Mouse (Mus musculus) hindbrain, embryonic 15.5 days (tissue): ENCODE results near the gene Fcrl6. TPM values are rescaled to one million over a fixed set of nuclear protein-coding genes. Genes with fewer than 3 reads are reported as not detected.

Source experiments
- ATAC-seq: fragments of 200-750 bp; cut with Nextera tagmentation; 2 replicates; pipeline ENCODE4 v1.8.0; 2017; ENCODE audit warnings: low read depth, moderate number of reproducible peaks, moderate TSS enrichment; ENCODE audit not compliant: low FRiP score
- H3K27ac ChIP-seq: fragments of 300-500 bp; sonication (generic); replicated peaks from 2 replicates; pipeline ENCODE4 v1.5.1; 2015; ENCODE audit warnings: mild to moderate bottlenecking, inconsistent platforms
- H3K27me3 ChIP-seq: fragments of 300-500 bp; sonication (generic); 2 replicates; pipeline ENCODE4 v1.6.1; 2015; ENCODE audit warnings: control low read depth, inconsistent platforms
- H3K36me3 ChIP-seq: fragments of 300-500 bp; sonication (generic); 2 replicates; pipeline ENCODE4 v1.6.1; 2015; ENCODE audit warnings: control low read depth, inconsistent platforms
- H3K4me1 ChIP-seq: fragments of 300-500 bp; sonication (generic); replicated peaks from 2 replicates; pipeline ENCODE4 v1.6.1; 2015; ENCODE audit warnings: control low read depth, inconsistent platforms
- H3K4me2 ChIP-seq: fragments of 300-500 bp; sonication (generic); 2 replicates; pipeline ENCODE4 v1.6.1; 2015; ENCODE audit warnings: moderate library complexity, mild to moderate bottlenecking, inconsistent platforms
- H3K4me3 ChIP-seq: fragments of 300-500 bp; sonication (generic); 2 replicates; pipeline ENCODE4 v1.5.1; 2015; ENCODE audit warnings: mild to moderate bottlenecking, inconsistent platforms
- H3K9ac ChIP-seq: fragments of 300-500 bp; sonication (generic); 2 replicates; pipeline ENCODE4 v1.6.1; 2015; ENCODE audit warnings: inconsistent platforms
- H3K9me3 ChIP-seq: fragments of 300-500 bp; sonication (generic); 2 replicates; pipeline ENCODE4 v1.6.1; 2016; ENCODE audit warnings: control low read depth, inconsistent platforms
- WGBS: fragments of 180-500 bp; shearing (Covaris S2); methylation state at CpG from one replicate; pipeline ENCODE4 v1.1.7; 2015; 5-methylcytosine and 5-hydroxymethylcytosine counted together
- polyA plus RNA-seq: library from polyadenylated mRNA; unstranded; fragments of >200 nt; fragmentation: Nextera tagmentation; extraction: Ambion mirVana; gene quantifications from 2 replicates; pipeline ENCODE4 v1.2.1, GENCODE M21; 2015

Gene Fcrl6
- 0.22 and 0.26 TPM in 2 replicates for polyA plus RNA-seq

DNA sequence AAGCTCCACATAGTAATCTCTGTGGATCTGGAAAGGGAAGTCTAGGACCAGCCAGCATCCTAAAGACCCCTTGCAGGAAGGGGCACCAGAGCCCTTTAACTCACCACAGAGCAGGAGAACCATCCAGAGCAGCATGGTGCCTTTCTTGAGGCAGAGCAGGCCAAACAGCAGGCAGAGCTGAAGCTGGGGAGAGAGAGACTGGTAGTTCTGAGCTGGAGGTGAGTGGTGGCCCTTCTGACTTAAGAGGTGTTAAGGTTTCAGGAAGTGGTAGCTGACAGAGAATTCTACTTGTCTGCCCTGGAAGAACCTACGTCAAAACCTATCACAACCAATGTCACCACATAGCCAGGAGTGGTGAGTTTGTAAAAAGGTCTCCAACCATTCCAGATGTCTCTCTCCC is at the start of gene Fcrl6:
Gene Fcrl6, minus strand, starts transcription at position 226 of the 400 bp plus-strand sequence.
- H3K4me1 ChIP-seq, result no peaks in the 10 kb centered on the region
- no peak for ATAC-seq
- H3K4me3 ChIP-seq, result no peak within 1 kb of the TSS
- no peak within 1 kb of the TSS for H3K9ac ChIP-seq
- H3K27me3 ChIP-seq, result no peaks in the 10 kb centered on the region
- no peaks in the 10 kb centered on the region for H3K9me3 ChIP-seq
- H3K4me2 ChIP-seq, result no peak within 1 kb of the TSS
- no peak within 1 kb of the TSS for H3K27ac ChIP-seq
- no peaks in the 10 kb centered on the region for H3K36me3 ChIP-seq
- WGBS, result 80% methylated on average over 1 of the region's 1 CpGs

DNA sequence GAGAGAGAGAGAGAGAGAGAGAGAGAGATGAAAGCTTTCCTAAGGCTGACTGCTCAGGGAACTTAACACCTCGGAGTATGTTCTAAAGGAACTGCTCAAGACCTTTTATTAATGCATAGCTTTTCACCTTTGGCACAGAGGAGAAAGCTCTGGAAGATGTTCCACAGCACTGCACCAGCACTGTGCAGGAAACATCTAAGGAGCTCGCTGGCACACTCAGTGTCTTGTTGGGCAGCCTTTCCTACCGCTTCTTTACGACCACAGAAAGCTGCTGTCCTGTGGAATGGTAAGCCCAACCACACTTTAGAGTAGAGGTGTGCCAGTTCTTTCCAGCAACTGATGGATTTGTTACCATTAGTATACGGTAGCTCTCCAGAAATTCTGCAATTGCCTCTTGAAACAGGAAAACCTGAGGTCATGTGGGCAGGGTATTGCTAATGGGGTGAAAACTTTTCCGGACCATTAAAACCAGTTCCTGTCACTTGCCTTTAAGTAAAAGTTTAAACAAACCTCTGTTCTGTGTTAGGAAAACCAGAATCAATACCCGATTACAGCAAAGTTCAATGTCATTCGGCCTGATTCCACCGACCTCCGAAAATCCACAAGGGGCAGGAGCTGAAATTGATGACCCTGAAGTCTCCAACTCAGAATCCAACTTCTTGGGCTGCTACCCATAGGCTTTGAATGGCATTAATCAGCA is 49.1 kb upstream of the Fcrl6 start:
- H3K4me1 ChIP-seq, result no peaks in the 10 kb centered on the region
- ATAC-seq, result no peak
- no peaks in the 10 kb centered on the region for H3K27me3 ChIP-seq
- 85% methylated on average over 10 of the region's 10 CpGs for WGBS
- H3K4me3 ChIP-seq, result no peak overlapping the region
- H3K4me2 ChIP-seq, result no peak overlapping the region
- H3K27ac ChIP-seq, result no peak overlapping the region
- no peak overlapping the region for H3K9ac ChIP-seq
- H3K36me3 ChIP-seq, result no peaks in the 10 kb centered on the region
- no peaks in the 10 kb centered on the region for H3K9me3 ChIP-seq

- Histone ChIP-seq H3K4me1 (no peaks in the 10 kb centered on the region), H3K9me3 (no peaks in the 10 kb centered on the region)
Observed at GRCm38 (mm10) chr1:172650519-172651287, 48.4 kb upstream of the Fcrl6 start.

GRCm38 (mm10) chr1:172649396-172649795 is 47.0 kb upstream of the Fcrl6 start:
- Histone ChIP-seq H3K4me1 (no peaks in the 10 kb centered on the region), H3K4me2 (no peak overlapping the region), H3K9ac (no peak overlapping the region), H3K4me3 (no peak overlapping the region), H3K27ac (no peak overlapping the region), H3K27me3 (no peaks in the 10 kb centered on the region), H3K36me3 (no peaks in the 10 kb centered on the region), H3K9me3 (no peaks in the 10 kb centered on the region)
- ATAC-seq, result no peak
- 83% methylated on average over 9 of the region's 9 CpGs for WGBS

More at GRCm38 (mm10) chr1:172650519-172651287, 48.4 kb upstream of the Fcrl6 start:
- 62% methylated on average over 8 of the region's 8 CpGs for WGBS
- no peaks in the 10 kb centered on the region for H3K36me3 ChIP-seq
- H3K4me3 ChIP-seq, result no peak overlapping the region
- no peak for ATAC-seq
- H3K27me3 ChIP-seq, result no peaks in the 10 kb centered on the region
- no peak overlapping the region for H3K4me2 ChIP-seq
- H3K9ac ChIP-seq, result no peak overlapping the region
- no peak overlapping the region for H3K27ac ChIP-seq

DNA sequence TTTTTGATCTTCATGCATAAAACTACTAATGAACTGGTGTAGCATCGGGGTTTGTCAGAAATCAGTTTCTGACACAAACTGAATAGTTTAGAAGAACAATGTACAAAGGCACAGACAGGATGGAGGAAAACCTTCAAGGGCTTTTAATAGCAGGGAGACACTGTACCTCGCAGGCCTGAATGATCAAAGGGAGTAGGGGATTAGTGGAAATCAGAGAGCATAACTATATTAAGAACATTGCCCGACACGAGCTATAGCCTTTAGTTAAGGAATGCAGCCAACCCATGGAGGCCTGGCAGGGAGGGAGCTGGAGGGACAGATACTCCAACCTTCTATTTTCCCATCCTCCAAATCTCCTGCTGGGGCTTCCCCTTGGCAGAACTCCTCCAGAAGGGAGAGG is 44.9 kb upstream of the Fcrl6 start:
- H3K4me1 ChIP-seq, result no peaks in the 10 kb centered on the region
- WGBS, result 55% methylated on average over 4 of the region's 4 CpGs
- H3K4me2 ChIP-seq, result no peak overlapping the region
- no peak overlapping the region for H3K9ac ChIP-seq
- no peaks in the 10 kb centered on the region for H3K27me3 ChIP-seq
- no peak for ATAC-seq
- no peaks in the 10 kb centered on the region for H3K9me3 ChIP-seq
- H3K36me3 ChIP-seq, result no peaks in the 10 kb centered on the region
- no peak overlapping the region for H3K27ac ChIP-seq
- no peak overlapping the region for H3K4me3 ChIP-seq

- Histone ChIP-seq H3K4me1 (no peaks in the 10 kb centered on the region), H3K9me3 (no peaks in the 10 kb centered on the region), H3K4me2 (no peak overlapping the region), H3K9ac (no peak overlapping the region), H3K36me3 (no peaks in the 10 kb centered on the region), H3K27me3 (no peaks in the 10 kb centered on the region), H3K27ac (no peak overlapping the region), H3K4me3 (no peak overlapping the region)
- WGBS, result 68% methylated on average over 2 of the region's 2 CpGs
- no peak for ATAC-seq
Observed at GRCm38 (mm10) chr1:172638781-172639180, 36.4 kb upstream of the Fcrl6 start.

- H3K9me3 ChIP-seq, result no peaks in the 10 kb centered on the region
- H3K4me3 ChIP-seq, result no peak overlapping the region
- WGBS, result 76% methylated on average over 4 of the region's 4 CpGs
- H3K4me2 ChIP-seq, result no peak overlapping the region
- no peak for ATAC-seq
- H3K4me1 ChIP-seq, result no peaks in the 10 kb centered on the region
- H3K9ac ChIP-seq, result no peak overlapping the region
- H3K27ac ChIP-seq, result no peak overlapping the region
- H3K27me3 ChIP-seq, result no peaks in the 10 kb centered on the region
- no peaks in the 10 kb centered on the region for H3K36me3 ChIP-seq
Observed at GRCm38 (mm10) chr1:172637801-172638200, 35.5 kb upstream of the Fcrl6 start.

GRCm38 (mm10) chr1:172636266-172636665 is 33.9 kb upstream of the Fcrl6 start:
- H3K36me3 ChIP-seq, result no peaks in the 10 kb centered on the region
- H3K27ac ChIP-seq, result no peak overlapping the region
- no peaks in the 10 kb centered on the region for H3K4me1 ChIP-seq
- H3K4me3 ChIP-seq, result no peak overlapping the region
- no peaks in the 10 kb centered on the region for H3K9me3 ChIP-seq
- H3K27me3 ChIP-seq, result no peaks in the 10 kb centered on the region
- no peak for ATAC-seq
- H3K9ac ChIP-seq, result no peak overlapping the region
- H3K4me2 ChIP-seq, result no peak overlapping the region
- WGBS, result 90% methylated on average over 5 of the region's 5 CpGs

- H3K27me3 ChIP-seq, result no peaks in the 10 kb centered on the region
- H3K4me3 ChIP-seq, result no peak overlapping the region
- ATAC-seq, result no peak
- no peak overlapping the region for H3K4me2 ChIP-seq
- H3K4me1 ChIP-seq, result no peaks in the 10 kb centered on the region
- 53% methylated on average over 4 of the region's 4 CpGs for WGBS
- H3K27ac ChIP-seq, result peak overlapping the region; percentile 45
- H3K36me3 ChIP-seq, result no peaks in the 10 kb centered on the region
- no peak overlapping the region for H3K9ac ChIP-seq
- no peaks in the 10 kb centered on the region for H3K9me3 ChIP-seq
Observed at GRCm38 (mm10) chr1:172635258-172635657, 32.9 kb upstream of the Fcrl6 start.

GRCm38 (mm10) chr1:172634136-172634535 is 31.8 kb upstream of the Fcrl6 start:
- Histone ChIP-seq H3K4me1 (no peaks in the 10 kb centered on the region), H3K27me3 (no peaks in the 10 kb centered on the region), H3K9me3 (no peaks in the 10 kb centered on the region), H3K4me2 (no peak overlapping the region), H3K27ac (no peak overlapping the region), H3K4me3 (no peak overlapping the region), H3K9ac (no peak overlapping the region), H3K36me3 (no peaks in the 10 kb centered on the region)
- 90% methylated on average over 2 of the region's 2 CpGs for WGBS
- ATAC-seq, result no peak

DNA sequence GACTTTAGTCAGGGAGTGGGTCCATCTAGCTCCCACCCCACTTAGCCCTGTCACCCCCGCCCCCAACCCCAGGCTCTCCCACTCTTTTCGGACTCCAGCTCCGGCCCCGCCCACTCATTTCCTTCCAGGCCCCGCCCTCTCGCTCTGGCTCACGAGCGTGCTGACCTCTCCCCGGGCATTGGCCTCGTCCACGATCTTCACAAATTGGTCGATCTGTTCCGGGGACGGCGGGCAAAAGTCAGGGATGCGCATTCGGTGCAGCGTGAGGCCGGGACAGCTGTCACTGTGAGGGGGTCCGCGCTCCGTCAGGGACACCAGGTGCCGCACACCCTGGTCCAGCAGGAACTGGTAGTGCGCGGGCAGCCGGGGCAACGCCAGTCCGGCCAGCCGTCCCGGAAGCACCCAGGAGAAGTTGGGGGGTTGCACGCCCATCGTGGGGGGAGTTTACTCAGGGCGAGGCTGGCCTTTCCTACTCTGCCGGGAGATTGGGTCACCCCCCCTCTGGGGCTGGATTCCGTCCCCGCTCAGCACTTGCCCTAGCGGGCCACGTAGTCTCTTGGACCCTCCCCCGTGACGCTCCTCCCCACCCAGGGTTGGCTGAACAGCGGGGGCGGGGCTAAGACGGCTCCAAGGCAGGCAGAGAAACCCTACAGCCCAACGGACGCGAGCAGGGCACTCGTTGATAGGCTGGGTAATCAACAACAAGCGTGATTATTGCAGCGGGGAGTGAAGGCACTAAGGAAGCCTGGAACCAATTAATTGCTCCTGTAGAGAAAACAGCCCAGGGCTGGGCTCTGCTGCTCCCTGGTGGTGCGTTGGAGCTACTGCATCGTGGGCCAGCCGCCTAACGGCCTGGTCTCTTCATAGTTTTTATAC is 30.3 kb upstream of the Fcrl6 start, which contains the start of gene Dusp23:
Gene Dusp23, minus strand, starts transcription at position 512 of the 876 bp plus-strand sequence.
- Histone ChIP-seq H3K4me2 (peak within 1 kb of the TSS; percentile 74), H3K4me3 (peak within 1 kb of the TSS; percentile 63), H3K4me1 (no peaks in the 10 kb centered on the region), H3K9ac (peak within 1 kb of the TSS; percentile 65), H3K36me3 (no peaks in the 10 kb centered on the region), H3K27ac (peak within 1 kb of the TSS; percentile 80), H3K9me3 (no peaks in the 10 kb centered on the region), H3K27me3 (no peaks in the 10 kb centered on the region)
- ATAC-seq, result peak; percentile 98
- WGBS, result under 1% methylated on average over 53 of the region's 53 CpGs
